Mouse (Mus musculus) hematopoietic stem cell, adult 5-6 weeks (primary cell): ENCODE measurements around the gene Prr7. TPM values are rescaled to one million over a fixed set of nuclear protein-coding genes. Genes with fewer than 3 reads are reported as not detected.

Experiments used
- ATAC-seq, 2 experiments: fragments of 125-278 bp in 1 of 2; replicated peaks in 1 of 2; 2 replicates each; pipeline ENCODE4 v1.8.0; 2016 to 2017; ENCODE audit warnings: inconsistent platforms in 2 of 2, mild to moderate bottlenecking in 2 of 2, moderate number of reproducible peaks in 2 of 2, low read depth in 1 of 2, moderate TSS enrichment in 1 of 2; ENCODE audit not compliant: low FRiP score in 2 of 2, poor library complexity in 2 of 2, severe bottlenecking in 2 of 2, insufficient read depth in 1 of 2, low TSS enrichment in 1 of 2
- total RNA-seq: library from RNA; stranded (forward); fragments of 172-1452, 232-1000 nt; gene quantifications from 2 replicates; pipeline ENCODE4 v1.2.3, GENCODE M21; 2017

The Prr7 gene
- total RNA-seq, 1 experiment from 2014 or later: 0.25 TPM

DNA sequence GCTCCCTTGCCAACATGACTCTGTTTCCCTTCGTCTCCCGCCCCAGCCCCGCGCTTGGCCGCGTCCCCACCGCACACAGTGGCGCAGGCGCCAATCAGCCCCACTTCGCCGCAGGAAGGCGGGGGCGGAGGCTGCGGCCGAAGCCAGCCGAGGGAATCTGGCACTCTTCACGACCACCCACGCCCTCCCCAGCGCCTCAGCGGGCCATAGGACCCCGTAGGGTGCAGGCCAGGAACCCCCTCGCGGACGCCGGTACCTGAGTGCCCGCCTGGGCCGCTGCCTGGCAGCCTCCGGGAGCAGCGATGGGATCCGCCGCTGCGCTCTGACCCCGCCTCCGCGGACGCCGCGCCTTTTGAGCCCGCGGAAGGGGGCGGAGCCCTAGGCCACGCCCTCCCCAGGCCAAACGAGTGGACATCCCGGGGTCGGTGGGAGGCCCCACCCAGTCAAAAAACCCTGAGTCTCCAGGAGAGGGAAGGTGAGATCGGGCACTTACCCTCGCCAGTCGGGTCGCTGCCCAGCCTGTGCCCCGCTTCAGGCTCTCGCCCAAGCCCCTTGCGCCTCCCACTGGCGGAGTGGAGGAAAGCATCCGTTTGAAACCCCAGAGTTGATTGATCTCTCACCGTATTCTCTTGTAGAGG, 49.2 kb downstream of the Prr7 start, which contains the start of gene Pdlim7:
Gene Pdlim7, minus strand, starts transcription at position 566 of the 638 bp plus-strand sequence.
- ATAC-seq: peak; percentile 51 to 63

DNA sequence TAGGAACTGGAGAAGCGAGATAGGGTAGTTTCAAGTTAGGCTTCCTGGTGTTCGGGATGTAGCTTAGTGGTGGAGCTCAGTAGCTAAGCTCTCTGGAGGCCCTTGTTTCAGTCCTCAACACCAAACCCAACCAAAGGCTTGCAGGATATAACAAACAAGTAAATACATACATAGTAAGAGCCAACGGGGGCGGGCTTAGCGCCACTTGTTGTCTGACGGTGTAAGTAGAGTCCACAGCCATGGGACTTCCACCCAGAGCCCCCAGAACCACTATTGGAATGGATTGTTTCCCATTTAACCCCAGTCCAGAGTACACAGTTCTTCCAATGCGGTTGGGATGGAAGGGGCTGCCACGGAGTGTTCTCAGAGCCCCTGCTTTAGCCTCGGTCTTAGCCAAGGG, 49.8 kb downstream of the Prr7 start:
- ATAC-seq: no peak

DNA sequence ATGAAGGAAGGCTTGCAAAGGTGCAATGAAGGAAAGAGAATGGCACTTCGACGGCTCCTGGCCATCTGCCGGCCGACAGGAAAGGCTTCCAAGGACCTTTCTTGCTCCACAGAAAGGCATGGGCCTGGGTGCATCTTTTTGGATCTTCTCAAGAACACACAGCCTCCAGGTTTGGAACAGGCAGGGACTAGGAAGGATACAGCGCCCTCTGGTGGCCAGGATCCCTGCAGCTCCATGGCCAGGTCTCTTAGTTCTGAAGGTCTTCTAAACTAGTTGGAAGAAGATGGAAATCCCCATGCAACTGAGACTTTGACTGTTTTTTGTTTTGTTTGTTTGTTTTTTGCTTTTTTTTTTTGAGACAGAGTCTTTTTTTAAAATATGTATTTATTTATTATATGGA, 52.9 kb downstream of the Prr7 start:
- ATAC-seq: peak; percentile 34 to 43; a peak in 1 of 4 replicates

GRCm38 (mm10) chr13:55519606-55520005, 55.5 kb downstream of the Prr7 start:
- ATAC-seq: peak in 1 of 2 experiments; percentile 17; a peak in 1 of 4 replicates

DNA sequence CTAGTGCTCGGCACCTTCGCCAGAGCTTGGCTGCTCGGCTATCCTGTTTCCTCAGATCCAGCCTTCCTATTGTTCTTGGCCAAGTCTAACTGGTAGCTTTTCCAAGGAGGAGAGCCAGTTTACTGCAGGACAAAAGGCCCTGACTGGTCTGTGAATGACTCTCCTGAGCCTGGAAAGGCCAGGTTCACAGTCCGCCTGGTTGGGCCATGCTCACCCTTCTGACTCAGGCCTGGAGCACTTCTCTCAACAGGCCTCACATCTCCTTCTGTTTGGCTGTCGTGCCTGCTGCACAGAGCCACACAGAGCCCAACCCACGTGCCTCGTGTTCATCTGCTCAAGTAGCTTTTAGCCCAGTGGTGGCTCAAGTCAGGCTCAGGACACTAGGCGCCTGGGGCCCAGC, 58.7 kb downstream of the Prr7 start:
- ATAC-seq: no peak

Other genes with a start within 250 kb of the Prr7 start
- 66.6 and 67.8 TPM in 2 replicates for gene Prelid1, start 143.8 kb upstream of the Prr7 start, total RNA-seq
- gene Rab24, start 142.3 kb upstream of the Prr7 start, total RNA-seq: 22.1 and 27.4 TPM in 2 replicates
- 5.2 and 8.9 TPM in 2 replicates for gene Mxd3, start 134.4 kb upstream of the Prr7 start, total RNA-seq
- gene Lman2, start 101.5 kb upstream of the Prr7 start, total RNA-seq: 72.6 and 80.7 TPM in 2 replicates
- 10.7 and 13.7 TPM in 2 replicates for gene Rgs14, start 94.5 kb upstream of the Prr7 start, total RNA-seq
- not detected in 2 replicates for gene Slc34a1, start 66.1 kb upstream of the Prr7 start, total RNA-seq
- not detected in 2 replicates for gene Pfn3, start 49.0 kb upstream of the Prr7 start, total RNA-seq
- not detected in 2 replicates for gene F12, start 37.5 kb upstream of the Prr7 start, total RNA-seq
- gene Grk6, start 19.2 kb upstream of the Prr7 start, total RNA-seq: 77.8 and 80.9 TPM in 2 replicates
- 0.60 and 2.3 TPM in 2 replicates for gene Dbn1, start 23.8 kb downstream of the Prr7 start, total RNA-seq
- 8.1 and 10.0 TPM in 2 replicates for gene Pdlim7, start 49.4 kb downstream of the Prr7 start, total RNA-seq
- 4.1 and 15.5 TPM in 2 replicates for gene Dok3, start 65.0 kb downstream of the Prr7 start, total RNA-seq
- gene Ddx41, start 72.4 kb downstream of the Prr7 start, total RNA-seq: 53.7 and 58.2 TPM in 2 replicates
- 25.6 and 35.0 TPM in 2 replicates for gene Fam193b, start 106.9 kb downstream of the Prr7 start, total RNA-seq
- 100 and 114 TPM in 2 replicates for gene Tmed9, start 109.5 kb downstream of the Prr7 start, total RNA-seq
- 7.6 and 8.3 TPM in 2 replicates for gene B4galt7, start 135.6 kb downstream of the Prr7 start, total RNA-seq
- 56.5 and 58.0 TPM in 2 replicates for gene Caml, start 158.7 kb downstream of the Prr7 start, total RNA-seq
- gene Ddx46, start 170.8 kb downstream of the Prr7 start, total RNA-seq: 109 and 122 TPM in 2 replicates
- gene B230219D22Rik, start 228.9 kb downstream of the Prr7 start, total RNA-seq: 42.1 and 47.4 TPM in 2 replicates